Mouse (Mus musculus) MEL-GATA-1-ER (cell line): ENCODE data around the gene Cyba.
A peak's percentile ranks its signal among the peaks of the same experiment; 100 is the strongest.

Experiments used
- DNase-seq: peaks from one replicate; pipeline ENCODE4 v3.0.0-alpha.2; 2012; ENCODE audit warnings: low read depth; ENCODE audit errors: extremely low read depth

Gene Cyba

GRCm38 (mm10) chr8:122423659-122424058, 9.1 kb downstream of the Cyba start:
- DNase-seq: no peak

GRCm38 (mm10) chr8:122423217-122423616, 9.5 kb downstream of the Cyba start:
- no peak for DNase-seq

GRCm38 (mm10) chr8:122421376-122422070, 11.2 kb downstream of the Cyba start, which contains the start of gene Il17c:
TSS of gene Il17c (plus strand) at chr8:122422020.
- no peak for DNase-seq

- DNase-seq: no peak
These were observed 12.7 kb downstream of the Cyba start for GRCm38 (mm10) chr8:122419881-122420555.

DNA sequence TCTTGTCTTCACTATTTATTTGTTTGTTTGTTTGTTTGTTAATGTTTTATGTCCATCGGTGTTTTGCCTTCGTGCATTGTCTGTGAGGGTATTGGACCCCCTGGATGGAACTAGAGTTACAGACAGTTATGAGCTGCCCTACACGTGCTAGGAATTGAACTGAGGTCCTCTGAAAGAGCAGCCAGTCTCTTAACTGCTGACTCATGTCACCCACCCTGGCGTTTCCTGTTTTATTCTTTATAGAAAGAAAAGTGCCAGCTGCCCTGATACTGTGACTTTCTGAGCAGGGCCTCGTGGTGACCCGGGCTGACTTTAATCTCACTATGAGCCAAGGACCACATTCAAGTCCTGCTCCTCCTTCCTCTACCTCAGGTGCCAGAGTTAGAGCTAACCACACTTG, 17.2 kb downstream of the Cyba start:
- DNase-seq: peak; percentile 47

DNA sequence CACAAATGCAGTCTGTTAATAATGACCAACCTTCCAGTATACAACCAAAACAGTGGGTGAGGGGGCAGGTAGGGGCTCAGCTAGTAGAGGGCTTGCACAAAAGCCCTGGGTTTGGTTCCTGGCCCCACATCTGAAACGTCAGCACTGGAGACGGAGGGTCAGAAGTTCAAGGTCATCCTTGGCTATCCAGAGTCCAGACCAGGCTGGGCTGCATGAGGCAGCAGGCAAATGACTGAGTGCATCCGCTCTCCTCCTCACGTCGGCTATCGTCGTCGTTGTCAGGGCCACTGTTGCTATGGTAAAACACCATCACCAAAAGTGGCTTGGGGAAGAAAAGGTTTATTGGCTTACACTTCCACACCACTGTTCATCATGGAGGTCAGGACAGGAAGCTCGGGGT, 18.4 kb downstream of the Cyba start:
- no peak for DNase-seq

GRCm38 (mm10) chr8:122407678-122408077, 25.1 kb downstream of the Cyba start:
- DNase-seq: no peak

GRCm38 (mm10) chr8:122405146-122405805, 27.5 kb downstream of the Cyba start:
- DNase-seq: peak; percentile 33

- no peak for DNase-seq
These were observed 34.5 kb downstream of the Cyba start for GRCm38 (mm10) chr8:122398186-122398585.

DNA sequence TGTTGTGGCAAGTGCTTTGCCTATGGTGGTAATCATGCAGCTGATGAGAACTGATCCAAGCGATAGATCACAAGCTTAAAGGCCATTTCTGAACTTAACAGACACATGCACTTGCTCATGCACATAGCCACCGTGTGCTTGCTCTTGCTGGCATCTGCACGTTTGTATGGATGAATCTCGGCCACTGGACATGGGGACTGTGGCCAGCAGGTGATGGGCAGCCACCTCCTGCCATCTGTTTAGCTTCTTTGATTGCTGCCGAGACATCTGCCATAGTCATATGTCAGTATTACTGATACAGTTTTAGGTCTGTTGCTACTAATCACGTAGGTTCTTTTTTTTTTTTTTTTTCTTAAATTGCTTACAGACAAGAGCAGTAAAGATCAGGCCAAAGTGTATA, 37.4 kb downstream of the Cyba start:
- DNase-seq: no peak

DNA sequence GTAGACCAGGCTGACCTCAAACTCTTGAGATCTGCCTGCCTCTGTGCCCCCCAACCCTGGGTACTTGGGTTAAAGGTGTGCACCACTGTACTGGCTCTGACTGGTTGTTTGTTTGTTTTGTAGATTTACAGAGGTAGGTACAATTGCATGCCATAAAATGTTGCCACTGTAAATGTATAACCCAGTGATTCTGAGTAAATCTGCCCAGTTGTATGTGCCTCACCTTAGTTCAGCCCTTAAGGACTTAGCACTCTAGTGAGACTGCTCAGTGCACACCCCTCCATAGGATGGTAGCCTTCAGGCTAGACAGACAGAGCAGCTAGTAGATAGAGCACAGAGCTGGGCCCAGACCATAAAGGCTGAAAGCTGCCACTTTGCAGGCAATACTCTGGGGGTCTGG, 39.0 kb downstream of the Cyba start:
- DNase-seq: no peak

- DNase-seq: no peak
These were observed 42.0 kb downstream of the Cyba start for GRCm38 (mm10) chr8:122390758-122391157.

DNA sequence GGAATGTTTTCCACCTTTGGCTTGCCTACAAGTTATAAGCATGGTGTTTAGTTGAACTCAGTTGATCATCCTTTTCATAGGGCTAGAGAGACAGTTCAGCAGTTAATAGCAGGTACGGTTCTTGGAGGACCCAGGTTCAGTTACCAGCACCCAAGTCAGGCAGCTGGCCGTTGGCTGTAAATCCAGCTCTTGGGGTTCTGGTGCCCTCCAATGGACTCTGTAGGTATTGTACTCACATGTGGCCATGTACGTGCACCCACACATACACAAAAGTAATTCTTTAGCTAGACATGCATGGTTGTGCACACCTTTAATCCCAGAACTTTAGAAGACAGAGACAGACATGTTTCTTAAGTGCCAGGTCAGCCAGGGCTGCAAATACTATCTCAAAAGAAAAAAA, 43.4 kb downstream of the Cyba start:
- no peak for DNase-seq

- DNase-seq: no peak
These were observed 49.7 kb downstream of the Cyba start for GRCm38 (mm10) chr8:122383039-122383438.

GRCm38 (mm10) chr8:122376365-122377231, 56.1 kb downstream of the Cyba start, which contains the start of gene Zc3h18:
TSS of gene Zc3h18 (plus strand) at chr8:122376609.
- peak; percentile 85 for DNase-seq

GRCm38 (mm10) chr8:122375751-122376364, 56.9 kb downstream of the Cyba start:
- no peak for DNase-seq

DNA sequence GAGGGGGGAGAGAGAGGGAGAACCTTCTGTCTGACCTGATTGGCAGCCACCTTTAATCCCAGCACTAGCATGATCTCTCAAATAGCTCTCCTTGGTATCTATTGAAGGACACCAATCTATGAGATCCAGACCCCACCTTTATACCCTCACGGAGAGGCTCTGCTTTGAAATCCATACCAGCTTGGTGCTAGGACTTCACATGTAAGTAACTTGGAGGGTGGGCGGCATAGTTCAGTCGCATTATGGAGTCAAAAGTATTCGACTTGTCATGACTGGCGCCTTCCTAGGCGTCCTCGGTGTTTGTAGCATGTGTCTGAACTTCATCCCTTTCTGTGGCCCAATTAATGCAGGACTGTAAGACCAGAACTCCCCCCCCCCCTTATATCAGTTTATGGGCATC, 57.4 kb downstream of the Cyba start:
- no peak for DNase-seq
